Comparison of ENCODE assay signal across 19 mouse cellular contexts in the genomic region with DNA sequence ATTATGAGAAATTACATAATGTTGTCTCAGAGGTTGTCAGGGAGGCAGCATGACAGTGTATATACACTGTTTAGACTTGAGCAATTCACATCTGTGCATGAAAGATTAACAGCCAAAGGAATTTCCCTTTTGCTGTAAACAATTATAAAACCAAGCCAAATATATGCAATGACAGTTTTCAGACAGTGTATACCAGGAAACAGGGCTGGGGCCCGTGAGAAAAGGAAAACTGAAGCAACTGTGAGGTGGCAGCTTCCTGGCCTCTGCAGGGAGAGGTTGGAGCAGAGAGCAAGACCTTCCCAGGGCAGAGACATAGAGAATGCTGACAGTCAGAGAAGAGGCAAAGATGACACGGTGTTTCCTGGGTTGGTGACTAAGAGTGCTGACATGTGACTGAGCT.
DNase-seq lines count a peak whose midpoint lies in the region; ATAC-seq and TF ChIP-seq lines count a peak whose summit lies in the region.
"Had no signal": no experiment of that assay in that cellular context is flagged by ENCODE, and none has a peak within 500 bp of the region (broad histone marks: within the 10 kb centered on the region; RNA-seq: fewer than 3 reads in every experiment).

No protein-coding gene starts in this region.

- no peaks in the 10 kb centered on the region for H3K27me3 ChIP-seq in heart, embryonic 13.5 days (replicated peaks)
- H3K27me3 ChIP-seq in liver, embryonic 13.5 days: no peaks in the 10 kb centered on the region
- no peaks in the 10 kb centered on the region for H3K27me3 ChIP-seq in liver, embryonic 11.5 days (replicated peaks; ENCODE audit: control insufficient read depth, insufficient read depth, low read length)
- no peaks in the 10 kb centered on the region for H3K27me3 ChIP-seq in liver, embryonic 14.5 days (ENCODE audit: control insufficient read depth, insufficient read depth, low read length)
- no peaks in the 10 kb centered on the region for H3K27me3 ChIP-seq in stomach, embryonic 15.5 days (replicated peaks)
- H3K27me3 ChIP-seq: forebrain, embryonic 15.5 days; neural tube, embryonic 12.5 days had no signal

- H3K9ac ChIP-seq in heart, embryonic 13.5 days: no peak overlapping the region
- no peak overlapping the region for H3K9ac ChIP-seq in liver, embryonic 13.5 days
- no peak overlapping the region for H3K9ac ChIP-seq in liver, embryonic 11.5 days (ENCODE audit: low read depth, low read length)
- H3K9ac ChIP-seq in liver, embryonic 14.5 days (replicated peaks): no peak overlapping the region
- H3K9ac ChIP-seq in stomach, embryonic 15.5 days: no peak overlapping the region
- H3K9ac ChIP-seq: forebrain, embryonic 15.5 days; neural tube, embryonic 12.5 days had no signal

- no peaks in the 10 kb centered on the region for H3K36me3 ChIP-seq in heart, embryonic 13.5 days
- H3K36me3 ChIP-seq in liver, embryonic 13.5 days: no peaks in the 10 kb centered on the region
- H3K36me3 ChIP-seq in liver, embryonic 11.5 days (ENCODE audit: control insufficient read depth, insufficient read depth, low read length): no peaks in the 10 kb centered on the region
- H3K36me3 ChIP-seq in liver, embryonic 14.5 days (replicated peaks; ENCODE audit: control insufficient read depth, insufficient read depth, low read depth): no peaks in the 10 kb centered on the region
- H3K36me3 ChIP-seq in stomach, embryonic 15.5 days: no peaks in the 10 kb centered on the region
- H3K36me3 ChIP-seq: forebrain, embryonic 15.5 days; neural tube, embryonic 12.5 days had no signal

- H3K4me2 ChIP-seq in heart, embryonic 13.5 days: no peak overlapping the region
- no peak overlapping the region for H3K4me2 ChIP-seq in liver, embryonic 13.5 days
- H3K4me2 ChIP-seq in liver, embryonic 11.5 days: no peak overlapping the region
- H3K4me2 ChIP-seq in liver, embryonic 14.5 days (ENCODE audit: low read depth): no peak overlapping the region
- H3K4me2 ChIP-seq in stomach, embryonic 15.5 days: no peak overlapping the region
- H3K4me2 ChIP-seq: forebrain, embryonic 15.5 days; heart, embryonic 11.5 days; neural tube, embryonic 12.5 days had no signal

- no peak for ATAC-seq in heart, embryonic 13.5 days (ENCODE audit: extremely low read depth, insufficient number of reproducible peaks, low FRiP score, low TSS enrichment)
- peak; percentile 24; the same call in 1 of the 2 replicates for ATAC-seq in liver, embryonic 13.5 days (ENCODE audit: low read depth)
- no peak; the same call in 1 of the 2 replicates for ATAC-seq in liver, embryonic 11.5 days (replicated peaks; ENCODE audit: low FRiP score)
- peak; percentile 47 for ATAC-seq in liver, embryonic 14.5 days (ENCODE audit: insufficient read depth)
- ATAC-seq in stomach, embryonic 15.5 days (ENCODE audit: insufficient read depth, low FRiP score, low read depth): no peak; the same call in 1 of the 2 replicates
- ATAC-seq in frontal cortex, adult (ENCODE audit: low TSS enrichment): no peak
- ATAC-seq: forebrain, embryonic 15.5 days; hindbrain, postnatal 0 days; midbrain, embryonic 16.5 days had no signal

- no peak for TF ChIP-seq CTCF in liver, embryonic 14.5 days (IDR thresholded peaks at IDR 0.05; ENCODE audit: low read depth)

- H3K9me3 ChIP-seq in heart, embryonic 13.5 days: no peaks in the 10 kb centered on the region
- H3K9me3 ChIP-seq in liver, embryonic 13.5 days (replicated peaks): no peaks in the 10 kb centered on the region
- H3K9me3 ChIP-seq in liver, embryonic 11.5 days (ENCODE audit: control insufficient read depth, low read length): no peaks in the 10 kb centered on the region
- H3K9me3 ChIP-seq in liver, embryonic 14.5 days (ENCODE audit: control insufficient read depth, low read length): no peaks in the 10 kb centered on the region
- no peaks in the 10 kb centered on the region for H3K9me3 ChIP-seq in stomach, embryonic 15.5 days
- H3K9me3 ChIP-seq: forebrain, embryonic 15.5 days; neural tube, embryonic 12.5 days had no signal

- WGBS in heart, embryonic 13.5 days: 33% methylated on average over 2 of the region's 2 CpGs
- 36% methylated on average over 2 of the region's 2 CpGs for WGBS in liver, embryonic 13.5 days (ENCODE audit: insufficient replicate concordance)
- WGBS in liver, embryonic 11.5 days: 36% methylated on average over 2 of the region's 2 CpGs
- 17% methylated on average over 2 of the region's 2 CpGs for WGBS in liver, embryonic 14.5 days (ENCODE audit: insufficient replicate concordance)
- 34% methylated on average over 2 of the region's 2 CpGs for WGBS in stomach, embryonic 15.5 days

- no peak for TF ChIP-seq EP300 in liver, embryonic 14.5 days (IDR thresholded peaks at IDR 0.05; ENCODE audit: low read depth)

- 0 out of 2 replicates have a peak overlapping the region, but pooled peaks have one; percentile 9 for H3K27ac ChIP-seq in heart, embryonic 13.5 days (replicated peaks)
- no peak overlapping the region for H3K27ac ChIP-seq in liver, embryonic 13.5 days
- H3K27ac ChIP-seq in liver, embryonic 11.5 days (ENCODE audit: low read depth, low read length): no peak overlapping the region
- H3K27ac ChIP-seq in liver, embryonic 14.5 days: no peak overlapping the region
- peak overlapping the region; percentile 5 for H3K27ac ChIP-seq in stomach, embryonic 15.5 days
- H3K27ac ChIP-seq: forebrain, embryonic 15.5 days; hindbrain, postnatal 0 days; neural tube, embryonic 12.5 days had no signal

- DNase-seq in heart, postnatal 4 days: no peak
- DNase-seq in liver, embryonic 13.5 days: no peak
- no peak for DNase-seq in liver, embryonic 11.5 days (ENCODE audit: low spot score)
- no peak for DNase-seq in liver, embryonic 14.5 days (ENCODE audit: low read depth in 3 of 3, low spot score in 3 of 3)
- DNase-seq in yolk sac, embryonic 10.5 days (ENCODE audit: low spot score): no peak
- DNase-seq: adrenal gland, adult 2 months; B cell, adult 2 months; cerebellum, adult 2 months; gastrocnemius, postnatal 10 days; right cerebral cortex, postnatal 4 days; thymus, postnatal 36 days had no signal

- no peak overlapping the region for H3K4me3 ChIP-seq in heart, embryonic 13.5 days
- H3K4me3 ChIP-seq in liver, embryonic 13.5 days (replicated peaks): no peak overlapping the region
- H3K4me3 ChIP-seq in liver, embryonic 11.5 days (ENCODE audit: low read depth, low read length): no peak overlapping the region
- H3K4me3 ChIP-seq in liver, embryonic 14.5 days (ENCODE audit: insufficient read depth in 1 of 2, low read depth in 2 of 2, low read length in 2 of 2): no peak overlapping the region
- H3K4me3 ChIP-seq in stomach, embryonic 15.5 days (replicated peaks): no peak overlapping the region
- H3K4me3 ChIP-seq: forebrain, embryonic 15.5 days; neural tube, embryonic 12.5 days had no signal

- H3K4me1 ChIP-seq in heart, embryonic 13.5 days: peaks cover 47% of the 10 kb centered on the region
- peaks cover 40% of the 10 kb centered on the region for H3K4me1 ChIP-seq in liver, embryonic 13.5 days (replicated peaks)
- H3K4me1 ChIP-seq in liver, embryonic 11.5 days (replicated peaks; ENCODE audit: control insufficient read depth, insufficient read depth, low read length): peaks cover 8% of the 10 kb centered on the region; the same call in 1 of the 2 replicates
- H3K4me1 ChIP-seq in liver, embryonic 14.5 days (replicated peaks; ENCODE audit: control insufficient read depth in 2 of 2, insufficient read depth in 2 of 2, low read length in 1 of 2): peaks cover 0 to 18% of the 10 kb centered on the region in 2 experiments; a peak in 2 of 4 replicates
- H3K4me1 ChIP-seq in stomach, embryonic 15.5 days: 0 out of 2 replicates have a peak, but pooled peaks cover 3% of the 10 kb centered on the region

Comparison
In these comparisons a context has a peak if more than half of its experiments do, and no peak if none do; other contexts are left out.
1. ATAC-seq: peak in liver, embryonic 13.5 days (single experiment) and liver, embryonic 14.5 days (single experiment); none in heart, embryonic 13.5 days (single experiment), liver, embryonic 11.5 days (single experiment), stomach, embryonic 15.5 days (single experiment) and frontal cortex, adult (single experiment).
2. H3K27ac ChIP-seq: peak in heart, embryonic 13.5 days (single experiment) and stomach, embryonic 15.5 days (single experiment); none in liver, embryonic 13.5 days (single experiment), liver, embryonic 11.5 days (single experiment) and liver, embryonic 14.5 days (single experiment).